Mouse (Mus musculus): ENCODE results near the gene Tnfaip1. TPM values are rescaled to one million over a fixed set of nuclear protein-coding genes. Genes with fewer than 3 reads are reported as not detected.

Tnfaip1 gene
- polyA plus RNA-seq, 1 experiment from 2014 or later: 91.6 TPM

GRCm38 (mm10) chr11:78522481-78522997, 13.6 kb downstream of the Tnfaip1 start:
- 89% methylated on average over 1 of the region's 1 CpGs for WGBS
- DNase-seq (ENCODE audit: low spot score) (no peak), ATAC-seq (replicated peaks; ENCODE audit: insufficient number of reproducible peaks, low FRiP score, low TSS enrichment, low read depth) (no peak)
- H3K4me1 ChIP-seq (ENCODE audit: control insufficient read depth, insufficient read depth, low read length): no peaks in the 10 kb centered on the region
- no peaks in the 10 kb centered on the region for H3K9me3 ChIP-seq (replicated peaks; ENCODE audit: control insufficient read depth, low read length)
- H3K9ac ChIP-seq (replicated peaks; ENCODE audit: low read length): no peak overlapping the region
- no peak overlapping the region for H3K27ac ChIP-seq (replicated peaks; ENCODE audit: low read depth, low read length)
- H3K4me2 ChIP-seq (ENCODE audit: low read depth, low read length): no peak overlapping the region
- no peaks in the 10 kb centered on the region for H3K27me3 ChIP-seq (ENCODE audit: control insufficient read depth, insufficient read depth, low read length)
- no peak overlapping the region for H3K4me3 ChIP-seq (ENCODE audit: low read depth, low read length)
- H3K36me3 ChIP-seq (replicated peaks; ENCODE audit: control insufficient read depth, insufficient read depth, low read depth, low read length): peaks cover 19% of the 10 kb centered on the region

GRCm38 (mm10) chr11:78521880-78522279, 14.3 kb downstream of the Tnfaip1 start:
- no peak overlapping the region for H3K27ac ChIP-seq (replicated peaks; ENCODE audit: low read depth, low read length)
- no peak overlapping the region for H3K4me3 ChIP-seq (ENCODE audit: low read depth, low read length)
- no peaks in the 10 kb centered on the region for H3K4me1 ChIP-seq (ENCODE audit: control insufficient read depth, insufficient read depth, low read length)
- peaks cover 19% of the 10 kb centered on the region for H3K36me3 ChIP-seq (replicated peaks; ENCODE audit: control insufficient read depth, insufficient read depth, low read depth, low read length)
- ATAC-seq (replicated peaks; ENCODE audit: insufficient number of reproducible peaks, low FRiP score, low TSS enrichment, low read depth) (no peak), DNase-seq (ENCODE audit: low spot score) (no peak)
- H3K9ac ChIP-seq (replicated peaks; ENCODE audit: low read length): no peak overlapping the region
- 89% methylated on average over 3 of the region's 3 CpGs for WGBS
- H3K4me2 ChIP-seq (ENCODE audit: low read depth, low read length): no peak overlapping the region
- no peaks in the 10 kb centered on the region for H3K9me3 ChIP-seq (replicated peaks; ENCODE audit: control insufficient read depth, low read length)
- no peaks in the 10 kb centered on the region for H3K27me3 ChIP-seq (ENCODE audit: control insufficient read depth, insufficient read depth, low read length)

GRCm38 (mm10) chr11:78518931-78519330, 17.2 kb downstream of the Tnfaip1 start:
- Histone ChIP-seq H3K36me3 (replicated peaks; ENCODE audit: control insufficient read depth, insufficient read depth, low read depth, low read length) (peaks cover 15% of the 10 kb centered on the region), H3K27ac (replicated peaks; ENCODE audit: low read depth, low read length) (no peak overlapping the region), H3K4me1 (ENCODE audit: control insufficient read depth, insufficient read depth, low read length) (no peaks in the 10 kb centered on the region), H3K27me3 (ENCODE audit: control insufficient read depth, insufficient read depth, low read length) (no peaks in the 10 kb centered on the region), H3K9ac (replicated peaks; ENCODE audit: low read length) (no peak overlapping the region), H3K9me3 (replicated peaks; ENCODE audit: control insufficient read depth, low read length) (no peaks in the 10 kb centered on the region), H3K4me3 (ENCODE audit: low read depth, low read length) (no peak overlapping the region), H3K4me2 (ENCODE audit: low read depth, low read length) (no peak overlapping the region)
- DNase-seq (ENCODE audit: low spot score) (no peak), ATAC-seq (replicated peaks; ENCODE audit: insufficient number of reproducible peaks, low FRiP score, low TSS enrichment, low read depth) (no peak)
- WGBS: 94% methylated on average over 10 of the region's 10 CpGs

DNA sequence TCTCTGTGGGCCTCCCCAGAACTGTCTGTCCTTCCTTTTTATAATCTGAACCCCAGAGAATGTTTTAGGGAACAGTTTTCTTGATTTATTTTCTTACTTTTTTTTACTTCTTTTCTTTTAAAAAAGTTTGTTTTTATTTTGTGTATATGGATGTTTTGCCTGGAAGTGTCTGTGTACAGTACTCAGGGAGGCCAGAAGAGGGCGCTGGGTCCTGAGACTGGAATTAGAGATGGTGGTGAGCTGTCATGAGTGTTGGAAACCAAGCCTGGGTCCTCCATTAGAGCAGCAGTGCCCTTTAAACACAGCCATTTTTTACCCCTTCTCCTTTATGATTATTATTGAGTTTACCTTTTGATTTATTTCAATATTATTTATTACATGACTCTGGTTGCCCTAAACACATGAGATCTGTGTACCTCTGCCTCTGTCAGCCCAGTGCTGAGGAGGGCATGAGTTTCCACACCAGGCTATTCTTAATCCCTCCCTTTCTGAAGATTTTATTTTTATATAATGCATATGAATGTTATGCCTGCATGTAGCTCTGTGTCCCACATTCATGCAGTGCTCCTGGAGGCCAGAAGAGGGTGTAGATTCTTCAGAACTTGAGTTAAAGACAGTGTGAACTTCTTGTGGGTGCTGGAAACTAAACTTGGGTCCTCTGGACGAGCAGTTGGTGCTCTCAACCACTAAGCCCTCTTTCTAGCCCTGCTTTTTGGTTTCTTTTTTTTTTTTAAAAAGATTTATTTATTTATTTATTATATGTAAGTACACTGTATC, 20.4 kb downstream of the Tnfaip1 start:
- ATAC-seq (replicated peaks; ENCODE audit: insufficient number of reproducible peaks, low FRiP score, low TSS enrichment, low read depth) (no peak), DNase-seq (ENCODE audit: low spot score) (no peak)
- H3K27ac ChIP-seq (replicated peaks; ENCODE audit: low read depth, low read length): no peak overlapping the region
- H3K4me3 ChIP-seq (ENCODE audit: low read depth, low read length): no peak overlapping the region
- no peaks in the 10 kb centered on the region; the same call in 1 of the 2 replicates for H3K4me1 ChIP-seq (ENCODE audit: control insufficient read depth, insufficient read depth, low read length)
- H3K27me3 ChIP-seq (ENCODE audit: control insufficient read depth, insufficient read depth, low read length): no peaks in the 10 kb centered on the region
- H3K36me3 ChIP-seq (replicated peaks; ENCODE audit: control insufficient read depth, insufficient read depth, low read depth, low read length): peaks cover 10% of the 10 kb centered on the region
- WGBS: 65% methylated on average over 2 of the region's 2 CpGs
- no peak overlapping the region for H3K9ac ChIP-seq (replicated peaks; ENCODE audit: low read length)
- no peak overlapping the region for H3K4me2 ChIP-seq (ENCODE audit: low read depth, low read length)
- no peaks in the 10 kb centered on the region for H3K9me3 ChIP-seq (replicated peaks; ENCODE audit: control insufficient read depth, low read length)

- H3K4me2 ChIP-seq (ENCODE audit: low read depth, low read length): peak overlapping the region; percentile 74
- no peak overlapping the region for H3K27ac ChIP-seq (replicated peaks; ENCODE audit: low read depth, low read length)
- H3K27me3 ChIP-seq (ENCODE audit: control insufficient read depth, insufficient read depth, low read length): no peaks in the 10 kb centered on the region
- DNase-seq (ENCODE audit: low spot score): no peak
- H3K9me3 ChIP-seq (replicated peaks; ENCODE audit: control insufficient read depth, low read length): no peaks in the 10 kb centered on the region
- H3K9ac ChIP-seq (replicated peaks; ENCODE audit: low read length): peak overlapping the region; percentile 88; the same call in 1 of the 2 replicates
- peak overlapping the region; percentile 70 for H3K4me3 ChIP-seq (ENCODE audit: low read depth, low read length)
- no peaks in the 10 kb centered on the region; the same call in 1 of the 2 replicates for H3K4me1 ChIP-seq (ENCODE audit: control insufficient read depth, insufficient read depth, low read length)
- no peak for ATAC-seq (replicated peaks; ENCODE audit: insufficient number of reproducible peaks, low FRiP score, low TSS enrichment, low read depth)
- 84% methylated on average over 3 of the region's 3 CpGs for WGBS
- H3K36me3 ChIP-seq (replicated peaks; ENCODE audit: control insufficient read depth, insufficient read depth, low read depth, low read length): peaks cover 8% of the 10 kb centered on the region
Observed at GRCm38 (mm10) chr11:78513106-78513790, 22.9 kb downstream of the Tnfaip1 start.

DNA sequence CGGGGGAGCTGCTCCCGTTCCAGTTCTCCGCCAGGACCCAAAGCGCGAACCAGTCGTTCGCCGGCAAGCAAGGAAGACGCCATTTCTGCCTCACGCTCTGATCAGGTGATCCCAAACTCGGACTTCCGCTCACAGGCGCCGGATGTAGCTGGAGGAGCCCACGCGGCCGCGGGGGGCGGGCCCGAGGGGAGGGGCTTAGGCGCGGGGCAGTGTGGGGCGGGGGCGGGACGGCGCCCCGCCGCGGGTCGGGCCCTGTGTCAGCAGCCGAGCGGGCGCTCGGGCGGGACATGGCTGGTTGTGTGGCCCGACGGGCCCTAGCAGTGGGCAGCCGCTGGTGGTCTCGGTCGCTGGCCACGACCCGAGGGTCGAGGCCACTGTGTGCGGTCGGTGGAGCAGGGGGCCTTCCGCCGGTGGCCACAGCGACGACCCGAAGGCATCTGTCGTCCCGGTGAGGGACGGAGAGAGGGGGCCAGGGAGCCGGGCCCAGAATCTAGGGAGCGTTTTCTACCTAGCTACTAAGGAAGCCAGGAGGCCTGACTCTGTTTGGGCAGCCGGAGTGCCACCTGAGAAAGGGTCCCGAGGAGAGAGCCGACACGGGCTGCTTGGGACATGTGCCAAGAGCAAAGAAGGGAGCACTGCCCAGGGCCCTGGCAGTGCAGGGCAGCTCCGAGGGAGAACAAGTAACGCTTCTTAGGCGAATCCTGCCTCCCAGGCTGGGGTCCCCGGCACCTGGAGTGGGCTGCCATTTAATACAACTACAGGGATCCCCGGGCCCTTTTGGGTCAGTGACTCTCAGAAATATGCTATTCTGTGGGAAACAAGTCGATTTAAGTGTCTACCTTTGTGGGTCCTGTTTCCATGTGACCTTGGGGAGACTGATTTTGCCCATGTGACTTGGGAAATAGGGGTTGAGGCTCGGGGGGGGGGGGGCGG, 23.8 kb downstream of the Tnfaip1 start, which contains the start of the genes Tmem199 and Poldip2:
Gene Tmem199 (minus strand): TSS at position 148 of the 933 bp plus-strand sequence.
Gene Poldip2 (plus strand): TSS at position 169 of the 933 bp plus-strand sequence.
- Histone ChIP-seq H3K27me3 (ENCODE audit: control insufficient read depth, insufficient read depth, low read length) (no peaks in the 10 kb centered on the region), H3K9me3 (replicated peaks; ENCODE audit: control insufficient read depth, low read length) (no peaks in the 10 kb centered on the region), H3K9ac (replicated peaks; ENCODE audit: low read length) (peak within 1 kb of the TSS; percentile 88), H3K4me3 (ENCODE audit: low read depth, low read length) (peak within 1 kb of the TSS; percentile 70), H3K4me2 (ENCODE audit: low read depth, low read length) (peak within 1 kb of the TSS; percentile 74), H3K27ac (replicated peaks; ENCODE audit: low read depth, low read length) (peak within 1 kb of the TSS; percentile 31), H3K36me3 (replicated peaks; ENCODE audit: control insufficient read depth, insufficient read depth, low read depth, low read length) (peaks cover 8% of the 10 kb centered on the region), H3K4me1 (ENCODE audit: control insufficient read depth, insufficient read depth, low read length) (no peaks in the 10 kb centered on the region; the same call in 1 of the 2 replicates)
- ATAC-seq (replicated peaks; ENCODE audit: insufficient number of reproducible peaks, low FRiP score, low TSS enrichment, low read depth): peak; percentile 95
- under 1% methylated on average over 67 of the region's 67 CpGs for WGBS
- peak; percentile 97 for DNase-seq (ENCODE audit: low spot score)

- no peak for DNase-seq (ENCODE audit: low spot score)
- H3K27me3 ChIP-seq (ENCODE audit: control insufficient read depth, insufficient read depth, low read length): no peaks in the 10 kb centered on the region
- H3K27ac ChIP-seq (replicated peaks; ENCODE audit: low read depth, low read length): no peak overlapping the region
- ATAC-seq (replicated peaks; ENCODE audit: insufficient number of reproducible peaks, low FRiP score, low TSS enrichment, low read depth): no peak
- no peak overlapping the region for H3K4me3 ChIP-seq (ENCODE audit: low read depth, low read length)
- H3K4me2 ChIP-seq (ENCODE audit: low read depth, low read length): no peak overlapping the region
- no peaks in the 10 kb centered on the region for H3K9me3 ChIP-seq (replicated peaks; ENCODE audit: control insufficient read depth, low read length)
- H3K9ac ChIP-seq (replicated peaks; ENCODE audit: low read length): no peak overlapping the region
- no peaks in the 10 kb centered on the region; the same call in 1 of the 2 replicates for H3K36me3 ChIP-seq (replicated peaks; ENCODE audit: control insufficient read depth, insufficient read depth, low read depth, low read length)
- H3K4me1 ChIP-seq (ENCODE audit: control insufficient read depth, insufficient read depth, low read length): no peaks in the 10 kb centered on the region; the same call in 1 of the 2 replicates
- 81% methylated on average over 5 of the region's 5 CpGs for WGBS
Observed at GRCm38 (mm10) chr11:78509148-78509547, 27.0 kb downstream of the Tnfaip1 start.

Measured in embryonic facial prominence, embryonic 11.5 days (tissue).